Mouse (Mus musculus): ENCODE results near the gene Srprb. TPM values are rescaled to one million over a fixed set of nuclear protein-coding genes. Genes with fewer than 3 reads are reported as not detected.
"Not testable (repeated sequence)": the region's sequence is repeated elsewhere in the genome, so short reads cannot be mapped to it uniquely, and the experiment has no call there.

Srprb gene
- polyA plus RNA-seq, 1 experiment from 2014 or later, result 62.0 TPM

DNA sequence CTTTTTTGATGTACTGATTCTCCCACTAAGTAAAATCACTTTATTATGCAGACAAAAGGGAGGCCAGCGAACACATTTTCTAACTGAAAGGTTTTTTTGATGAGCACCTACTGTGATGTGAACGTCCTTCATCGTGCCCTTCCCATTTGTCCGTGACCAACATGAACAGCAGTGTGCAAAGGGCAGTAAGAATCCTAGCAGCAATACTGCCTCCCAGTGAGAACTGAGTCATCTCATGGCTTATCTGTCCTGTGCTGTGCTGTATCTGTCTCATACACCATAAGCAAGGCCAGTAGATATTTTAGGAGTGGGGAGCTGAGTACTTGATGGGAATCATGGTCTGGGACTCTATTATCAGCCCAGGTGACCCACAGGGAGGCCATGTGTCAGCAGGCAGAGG, 13.5 kb downstream of the Srprb start:
- 0 out of 2 replicates have a peak, but pooled peaks cover 3% of the 10 kb centered on the region for H3K4me1 ChIP-seq (replicated peaks)
- DNase-seq (ENCODE audit: low spot score), result no peak
- peaks cover 68% of the 10 kb centered on the region for H3K36me3 ChIP-seq
- no peak overlapping the region for H3K4me3 ChIP-seq
- no peaks in the 10 kb centered on the region for H3K9me3 ChIP-seq
- H3K27ac ChIP-seq, result no peak overlapping the region
- WGBS, result 88% methylated on average over 4 of the region's 4 CpGs
- H3K27me3 ChIP-seq (ENCODE audit: insufficient read depth, poor library complexity, severe bottlenecking), result no peaks in the 10 kb centered on the region

GRCm38 (mm10) chr9:103186747-103187146, 15.2 kb downstream of the Srprb start:
- 0 out of 2 replicates have a peak, but pooled peaks cover 3% of the 10 kb centered on the region for H3K4me1 ChIP-seq (replicated peaks)
- no peak for DNase-seq (ENCODE audit: low spot score)
- peaks cover 51% of the 10 kb centered on the region for H3K36me3 ChIP-seq
- H3K4me3 ChIP-seq, result no peak overlapping the region
- WGBS, result 77% methylated on average over 9 of the region's 9 CpGs
- H3K9me3 ChIP-seq, result no peaks in the 10 kb centered on the region
- H3K27ac ChIP-seq, result no peak overlapping the region
- H3K27me3 ChIP-seq (ENCODE audit: insufficient read depth, poor library complexity, severe bottlenecking), result no peaks in the 10 kb centered on the region

DNA sequence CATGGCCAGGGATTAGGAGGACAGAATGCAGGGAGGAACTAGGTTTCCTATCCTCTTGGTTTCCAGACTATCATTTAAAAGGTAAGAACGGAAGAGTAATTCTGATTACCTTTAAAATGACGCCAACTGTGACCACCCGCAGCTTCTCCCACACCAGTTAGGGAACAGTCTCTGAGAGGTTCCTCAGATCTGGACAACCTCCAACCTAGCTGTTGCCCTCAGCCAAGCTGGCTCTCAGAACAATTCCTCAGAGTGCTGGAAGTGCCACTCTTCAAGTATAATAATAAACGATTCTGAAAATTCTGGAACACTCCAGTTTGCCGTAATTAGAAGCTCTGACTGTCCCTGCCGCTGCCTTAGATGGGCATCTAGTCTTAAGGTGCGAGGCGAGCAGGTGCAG, 16.0 kb downstream of the Srprb start:
- Histone ChIP-seq H3K9me3 (no peaks in the 10 kb centered on the region), H3K4me1 (replicated peaks) (peaks cover 6% of the 10 kb centered on the region), H3K4me3 (no peak overlapping the region), H3K27me3 (ENCODE audit: insufficient read depth, poor library complexity, severe bottlenecking) (no peaks in the 10 kb centered on the region), H3K27ac (no peak overlapping the region), H3K36me3 (peaks cover 43% of the 10 kb centered on the region)
- no peak for DNase-seq (ENCODE audit: low spot score)
- 92% methylated on average over 8 of the region's 8 CpGs for WGBS

- Histone ChIP-seq H3K27me3 (ENCODE audit: insufficient read depth, poor library complexity, severe bottlenecking) (no peaks in the 10 kb centered on the region), H3K9me3 (no peaks in the 10 kb centered on the region), H3K27ac (no peak overlapping the region), H3K4me3 (no peak overlapping the region), H3K36me3 (peaks cover 35% of the 10 kb centered on the region), H3K4me1 (replicated peaks) (peaks cover 17% of the 10 kb centered on the region)
- WGBS, result 67% methylated on average over 4 of the region's 4 CpGs
- DNase-seq (ENCODE audit: low spot score), result no peak
Measured at GRCm38 (mm10) chr9:103184855-103185254, 17.1 kb downstream of the Srprb start.

GRCm38 (mm10) chr9:103181886-103182285, 20.1 kb downstream of the Srprb start:
- Histone ChIP-seq H3K4me3 (no peak overlapping the region), H3K36me3 (peaks cover 24% of the 10 kb centered on the region), H3K27ac (no peak overlapping the region), H3K27me3 (ENCODE audit: insufficient read depth, poor library complexity, severe bottlenecking) (no peaks in the 10 kb centered on the region), H3K4me1 (replicated peaks) (peaks cover 21% of the 10 kb centered on the region), H3K9me3 (no peaks in the 10 kb centered on the region)
- no peak for DNase-seq (ENCODE audit: low spot score)
- 92% methylated on average over 8 of the region's 8 CpGs for WGBS

GRCm38 (mm10) chr9:103180807-103181565, 21.0 kb downstream of the Srprb start:
- peak overlapping the region; percentile 87 for H3K27ac ChIP-seq

GRCm38 (mm10) chr9:103180303-103180702, 21.6 kb downstream of the Srprb start:
- 75% methylated on average over 3 of the region's 3 CpGs for WGBS
- H3K27ac ChIP-seq, result peak overlapping the region; percentile 87
- peaks cover 24% of the 10 kb centered on the region for H3K36me3 ChIP-seq
- no peak for DNase-seq (ENCODE audit: low spot score)
- H3K9me3 ChIP-seq, result no peaks in the 10 kb centered on the region
- no peaks in the 10 kb centered on the region for H3K27me3 ChIP-seq (ENCODE audit: insufficient read depth, poor library complexity, severe bottlenecking)
- peak overlapping the region; percentile 52; the same call in 1 of the 2 replicates for H3K4me3 ChIP-seq
- peaks cover 23% of the 10 kb centered on the region for H3K4me1 ChIP-seq (replicated peaks)

More at GRCm38 (mm10) chr9:103180807-103181565, 21.0 kb downstream of the Srprb start:
- DNase-seq (ENCODE audit: low spot score), result peak; percentile 85
- no peaks in the 10 kb centered on the region for H3K27me3 ChIP-seq (ENCODE audit: insufficient read depth, poor library complexity, severe bottlenecking)
- H3K36me3 ChIP-seq, result peaks cover 20% of the 10 kb centered on the region
- peaks cover 21% of the 10 kb centered on the region for H3K4me1 ChIP-seq (replicated peaks)
- WGBS, result 3% methylated on average over 20 of the region's 20 CpGs
- H3K4me3 ChIP-seq, result peak overlapping the region; percentile 52
- H3K9me3 ChIP-seq, result no peaks in the 10 kb centered on the region

GRCm38 (mm10) chr9:103175692-103176091, 26.2 kb downstream of the Srprb start:
- no peaks in the 10 kb centered on the region for H3K27me3 ChIP-seq (ENCODE audit: insufficient read depth, poor library complexity, severe bottlenecking)
- no peak overlapping the region for H3K27ac ChIP-seq
- H3K9me3 ChIP-seq, result no peaks in the 10 kb centered on the region
- 94% methylated on average over 7 of the region's 7 CpGs for WGBS
- H3K4me3 ChIP-seq, result no peak overlapping the region
- H3K36me3 ChIP-seq, result peaks cover 38% of the 10 kb centered on the region
- DNase-seq (ENCODE audit: low spot score), result no peak
- H3K4me1 ChIP-seq (replicated peaks), result peaks cover 35% of the 10 kb centered on the region

DNA sequence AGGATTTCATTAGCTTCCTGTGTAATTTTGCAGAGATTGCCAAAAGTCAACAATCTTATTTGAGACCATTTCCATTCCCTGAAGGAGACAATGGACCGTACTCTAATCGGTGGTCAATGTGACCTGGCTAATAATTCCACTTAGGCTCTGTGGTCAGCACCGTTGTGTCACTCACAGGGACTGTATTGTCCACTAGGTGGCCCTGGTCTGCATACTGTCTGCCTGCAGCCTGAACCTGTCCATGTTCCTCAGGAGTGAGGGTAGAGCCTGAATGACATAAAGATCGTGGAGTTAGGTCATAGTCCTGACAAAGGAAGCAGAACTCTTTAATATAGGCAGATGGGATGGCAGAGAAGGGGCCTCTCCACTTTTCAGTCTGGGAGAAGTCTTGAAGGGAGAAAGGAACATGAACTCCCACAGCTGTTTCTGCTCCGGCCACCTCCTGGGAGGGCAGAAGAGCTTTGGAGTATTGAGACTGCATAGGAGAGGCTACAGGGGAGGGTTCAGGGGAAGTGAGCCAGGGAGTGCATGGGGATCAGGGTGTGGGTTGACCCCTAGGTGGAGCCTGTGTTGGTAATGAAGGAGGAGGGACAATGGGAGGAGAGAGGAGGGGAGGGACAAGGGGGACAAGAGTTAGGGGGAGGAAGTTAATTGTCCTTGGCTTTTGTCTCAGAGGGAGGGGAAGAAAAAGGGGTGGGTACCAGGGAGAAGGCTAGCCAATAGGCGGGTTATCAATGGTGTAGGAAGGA, 27.0 kb downstream of the Srprb start:
- Histone ChIP-seq H3K9me3 (no peaks in the 10 kb centered on the region), H3K27ac (no peak overlapping the region), H3K27me3 (ENCODE audit: insufficient read depth, poor library complexity, severe bottlenecking) (no peaks in the 10 kb centered on the region), H3K36me3 (peaks cover 36% of the 10 kb centered on the region), H3K4me1 (replicated peaks) (peaks cover 28% of the 10 kb centered on the region), H3K4me3 (no peak overlapping the region)
- 60% methylated on average over 6 of the region's 6 CpGs for WGBS
- peak; percentile 22 for DNase-seq (ENCODE audit: low spot score)

GRCm38 (mm10) chr9:103168771-103169170, 33.2 kb downstream of the Srprb start:
- H3K27ac ChIP-seq, result no peak overlapping the region
- 81% methylated on average over 7 of the region's 7 CpGs for WGBS
- no peak for DNase-seq (ENCODE audit: low spot score)
- H3K27me3 ChIP-seq (ENCODE audit: insufficient read depth, poor library complexity, severe bottlenecking), result no peaks in the 10 kb centered on the region
- no peaks in the 10 kb centered on the region for H3K9me3 ChIP-seq
- peaks cover 15% of the 10 kb centered on the region for H3K4me1 ChIP-seq (replicated peaks)
- peaks cover 73% of the 10 kb centered on the region for H3K36me3 ChIP-seq
- no peak overlapping the region for H3K4me3 ChIP-seq

- no peak for DNase-seq (ENCODE audit: low spot score)
- H3K36me3 ChIP-seq, result peaks cover 76% of the 10 kb centered on the region
Measured at GRCm38 (mm10) chr9:103168046-103168445, 33.9 kb downstream of the Srprb start.

DNA sequence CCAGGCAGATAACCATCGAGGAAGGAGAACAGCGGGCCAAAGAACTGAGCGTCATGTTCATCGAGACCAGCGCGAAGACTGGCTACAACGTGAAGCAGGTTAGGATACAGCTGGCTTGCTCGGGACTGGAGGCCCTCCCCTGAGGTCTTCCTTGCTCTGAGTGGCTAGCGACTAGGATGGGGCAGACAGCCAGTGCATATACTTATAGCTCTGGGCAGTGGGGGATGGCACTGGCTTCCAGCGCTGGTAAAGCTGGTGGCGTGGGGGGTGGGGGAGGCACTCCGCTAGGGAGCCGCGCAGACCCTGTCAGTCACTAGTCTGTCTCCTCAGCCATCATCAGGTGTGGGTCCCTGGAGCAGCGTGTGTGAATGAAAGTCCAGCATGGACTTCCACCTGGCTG, 38.1 kb downstream of the Srprb start:
- WGBS, result 77% methylated on average over 15 of the region's 15 CpGs
- 0 out of 2 replicates have a peak, but pooled peaks cover 3% of the 10 kb centered on the region for H3K4me1 ChIP-seq (replicated peaks)
- peaks cover 87% of the 10 kb centered on the region for H3K36me3 ChIP-seq
- H3K27me3 ChIP-seq (ENCODE audit: insufficient read depth, poor library complexity, severe bottlenecking), result no peaks in the 10 kb centered on the region
- no peak overlapping the region for H3K27ac ChIP-seq
- no peak overlapping the region for H3K4me3 ChIP-seq
- no peak for DNase-seq (ENCODE audit: low spot score)
- H3K9me3 ChIP-seq, result no peaks in the 10 kb centered on the region

More at GRCm38 (mm10) chr9:103168046-103168445, 33.9 kb downstream of the Srprb start:
- peaks cover 15% of the 10 kb centered on the region for H3K4me1 ChIP-seq (replicated peaks)
- no peak overlapping the region for H3K27ac ChIP-seq
- H3K4me3 ChIP-seq, result no peak overlapping the region
- WGBS, result 76% methylated on average over 6 of the region's 6 CpGs
- no peaks in the 10 kb centered on the region for H3K27me3 ChIP-seq (ENCODE audit: insufficient read depth, poor library complexity, severe bottlenecking)
- no peaks in the 10 kb centered on the region for H3K9me3 ChIP-seq

- H3K36me3 ChIP-seq, result peaks cover 19% of the 10 kb centered on the region; the same call in 1 of the 2 replicates
- H3K4me3 ChIP-seq; H3K9me3 ChIP-seq; H3K27me3 ChIP-seq (ENCODE audit: insufficient read depth, poor library complexity, severe bottlenecking); H3K4me1 ChIP-seq (replicated peaks); H3K27ac ChIP-seq; DNase-seq (ENCODE audit: low spot score): not testable (repeated sequence)
- WGBS, result 90% methylated on average over 7 of the region's 7 CpGs
Measured at GRCm38 (mm10) chr9:103155158-103155557, 46.8 kb downstream of the Srprb start.
